Mouse (Mus musculus): ENCODE data around the gene Nckipsd.

DNA sequence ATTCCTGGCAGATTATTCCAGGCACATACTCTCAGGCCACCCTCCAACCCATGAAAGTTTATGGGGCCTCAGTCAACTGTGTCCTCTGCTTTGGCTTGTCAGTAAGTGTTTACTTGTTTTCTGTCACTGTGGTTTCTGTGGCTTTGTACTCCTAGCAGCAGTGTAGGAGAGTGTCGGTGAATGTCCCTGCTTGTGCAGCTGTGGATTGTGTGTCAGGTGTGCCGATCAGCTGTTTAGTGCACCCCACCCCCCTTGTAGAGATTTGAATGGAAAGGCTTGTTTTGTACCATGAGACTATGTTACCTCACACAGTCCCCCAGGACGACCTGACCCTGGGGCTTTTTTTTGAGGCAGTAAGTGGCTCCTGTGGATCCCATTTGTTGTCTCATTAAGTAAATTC lies 15.4 kb upstream of the Nckipsd start:
- TF ChIP-seq CTCF (IDR thresholded peaks at IDR 0.05; ENCODE audit: extremely low read depth, insufficient read depth, low read length) (no peak), POLR2A (IDR thresholded peaks at IDR 0.05; ENCODE audit: extremely low read depth, insufficient read depth, low read length) (no peak)
